Mouse (Mus musculus) brain, embryonic 14.5 days (tissue): ENCODE measurements around the gene Tsfm.

Experiments used
- CTCF ChIP-seq: fragments of 200-500 bp; IDR thresholded peaks from 2 replicates; pipeline ENCODE4 v1.5.1; 2012; ENCODE audit warnings: inconsistent platforms, mild to moderate bottlenecking, moderate library complexity, borderline replicate concordance; ENCODE audit not compliant: insufficient read depth, insufficient read length; ENCODE audit errors: extremely low read depth
- POLR2A ChIP-seq: fragments of 200-500 bp; IDR thresholded peaks from 2 replicates; pipeline ENCODE4 v1.6.1; 2012; ENCODE audit warnings: mild to moderate bottlenecking, inconsistent platforms, borderline replicate concordance; ENCODE audit not compliant: poor library complexity, insufficient read depth, insufficient read length, severe bottlenecking; ENCODE audit errors: extremely low read depth

GRCm38 (mm10) chr10:127000529-127000928, 30.1 kb downstream of the Tsfm start, which contains the start of gene Avil:
- no peak for TF ChIP-seq POLR2A
- no peak for TF ChIP-seq CTCF
